Mouse (Mus musculus): ENCODE measurements around the gene Elmo1.

Elmo1 gene

DNA sequence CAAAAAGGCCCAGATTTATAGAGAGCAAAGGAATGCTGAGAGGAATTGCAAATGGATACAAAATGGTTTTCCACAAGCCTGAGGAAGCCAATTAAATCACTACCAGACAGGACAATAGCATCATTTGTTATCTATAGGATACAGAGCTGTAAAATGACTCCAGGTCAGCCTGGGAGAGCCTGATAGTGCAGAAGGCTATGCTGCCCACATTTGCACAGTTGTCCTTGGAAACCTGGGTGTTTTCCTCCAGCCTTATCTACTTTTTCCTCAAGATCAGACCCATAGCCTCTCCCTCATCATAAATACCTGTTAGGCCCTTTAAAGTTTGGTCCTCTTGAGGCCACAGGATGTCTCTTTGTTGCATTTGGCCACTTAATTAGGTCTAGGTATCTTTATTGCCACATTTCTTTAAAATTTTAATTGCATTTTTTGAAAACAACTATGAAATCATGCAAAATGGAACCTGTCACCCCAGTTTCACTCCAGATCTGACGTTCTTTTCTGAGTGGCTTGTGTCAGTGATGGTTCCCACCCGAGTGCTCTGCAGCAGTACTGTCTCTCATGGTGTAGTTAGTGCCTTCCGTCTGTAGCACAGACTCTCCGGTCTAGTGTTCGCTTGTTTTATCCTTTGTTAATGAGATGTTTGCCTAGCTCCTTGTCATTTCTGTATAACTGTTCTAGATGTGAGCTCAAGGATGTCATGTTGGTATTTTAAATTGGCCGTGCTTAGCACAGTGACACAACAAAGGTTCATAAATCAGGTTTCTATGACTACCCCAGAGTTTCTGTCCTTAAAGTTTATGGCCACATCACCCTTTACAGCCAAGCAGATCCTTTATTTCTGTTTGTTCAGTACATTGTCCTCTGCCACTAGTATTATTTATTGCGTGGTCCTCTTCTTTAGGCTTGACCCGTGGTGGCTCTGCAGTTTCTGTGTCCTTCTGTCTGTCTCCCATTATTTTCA is 167.4 kb downstream of the Elmo1 start:
- no peak for DNase-seq (ENCODE audit: low read depth, low spot score)

DNA sequence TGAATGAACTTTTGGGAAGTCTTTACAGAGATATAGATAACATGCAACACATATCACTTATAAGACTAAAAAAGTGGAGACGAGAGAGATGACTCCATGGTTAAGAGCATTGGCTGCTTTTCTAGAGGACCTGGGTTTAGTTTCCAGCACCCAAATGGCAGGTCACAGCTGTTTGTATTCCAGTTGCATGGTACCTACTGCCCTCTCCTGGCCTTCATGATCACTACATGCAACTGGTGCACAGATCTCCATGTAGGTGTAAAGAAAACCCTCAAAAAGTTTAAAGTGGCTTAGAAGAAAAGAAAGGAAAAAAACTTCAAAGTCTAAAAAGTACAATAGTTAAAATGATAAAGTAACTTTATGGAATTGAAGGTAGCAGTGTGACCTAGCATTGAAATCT is 172.8 kb downstream of the Elmo1 start:
- no peak for DNase-seq (ENCODE audit: low read depth, low spot score)

DNA sequence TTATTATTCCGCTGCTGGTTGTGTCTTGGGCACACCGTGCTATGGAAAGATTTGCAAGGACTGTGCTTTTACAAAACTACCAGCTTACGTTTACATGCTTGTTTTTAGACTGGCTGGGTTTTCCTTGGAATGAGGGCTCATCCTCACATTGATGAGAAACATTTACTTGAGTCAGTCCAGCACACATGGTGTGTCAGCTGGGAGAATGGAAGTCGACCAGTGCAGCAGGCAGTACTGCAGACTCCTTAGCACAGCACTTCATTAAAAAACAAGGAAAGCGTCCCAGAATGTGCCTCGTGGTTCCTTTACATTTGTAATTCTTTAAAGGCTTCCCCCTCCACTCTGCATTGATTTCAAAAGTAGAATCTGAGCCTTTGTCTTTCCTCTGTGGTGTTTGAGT is 179.8 kb downstream of the Elmo1 start:
- no peak for DNase-seq (ENCODE audit: low read depth, low spot score)

DNA sequence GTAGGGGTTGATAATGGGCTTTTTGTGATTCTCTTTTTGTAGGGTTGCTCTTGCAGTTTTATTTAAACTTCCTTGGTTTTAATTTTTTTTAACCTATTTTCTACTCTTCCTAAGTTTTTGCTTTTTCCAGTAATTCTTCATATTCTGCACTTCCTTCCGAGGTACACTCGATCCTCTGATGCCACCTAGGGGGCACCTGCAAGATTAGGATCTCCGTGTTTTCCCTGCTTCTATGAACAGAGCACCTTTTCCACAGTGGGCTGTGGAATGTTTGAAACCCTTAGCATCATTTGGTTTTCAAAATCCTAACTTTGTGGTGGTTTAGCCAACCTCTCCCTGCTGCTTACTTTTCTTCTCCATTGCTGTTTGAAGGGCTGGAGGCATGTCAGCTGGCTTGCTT is 181.4 kb downstream of the Elmo1 start:
- no peak for DNase-seq (ENCODE audit: low read depth, low spot score)

DNA sequence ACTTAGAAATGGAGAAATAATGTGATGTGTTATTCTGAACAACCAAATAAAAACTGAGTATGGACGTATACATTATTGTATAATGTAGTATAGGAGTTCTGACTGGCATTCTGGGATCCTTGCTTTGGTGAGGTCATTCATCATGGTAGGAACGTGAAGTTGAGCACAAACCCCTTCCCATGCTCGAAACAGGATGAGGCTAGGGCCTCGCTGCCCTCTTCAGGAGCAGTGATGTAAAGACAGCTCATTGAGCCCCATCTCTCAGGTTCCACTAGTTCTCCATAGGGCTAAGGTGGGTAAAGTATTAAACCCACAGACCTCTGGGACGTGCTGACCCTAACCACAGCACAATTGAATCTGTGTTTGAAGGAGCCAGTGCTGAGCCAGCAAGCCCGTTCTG is 182.2 kb downstream of the Elmo1 start:
- DNase-seq (ENCODE audit: low read depth, low spot score) = peak; percentile 16

DNA sequence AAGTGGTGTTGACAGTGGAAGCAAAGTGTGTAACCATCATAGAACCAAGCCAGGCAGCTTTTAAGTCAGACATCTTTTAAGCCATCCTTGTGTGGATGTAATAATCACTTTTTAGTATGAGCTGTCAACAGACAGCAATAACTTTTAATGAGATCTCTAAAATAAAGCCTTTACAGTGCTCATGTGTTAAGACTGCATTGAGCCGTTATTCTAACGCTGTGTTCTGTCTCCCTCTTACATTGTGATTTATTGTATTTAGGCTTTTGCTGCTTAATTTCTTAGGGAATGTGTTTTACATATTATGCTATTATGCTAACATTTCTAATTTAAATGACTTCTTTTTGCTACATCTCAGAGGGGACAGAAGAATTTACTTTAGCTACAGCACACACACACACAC is 189.5 kb downstream of the Elmo1 start:
- DNase-seq (ENCODE audit: low read depth, low spot score) = no peak

DNA sequence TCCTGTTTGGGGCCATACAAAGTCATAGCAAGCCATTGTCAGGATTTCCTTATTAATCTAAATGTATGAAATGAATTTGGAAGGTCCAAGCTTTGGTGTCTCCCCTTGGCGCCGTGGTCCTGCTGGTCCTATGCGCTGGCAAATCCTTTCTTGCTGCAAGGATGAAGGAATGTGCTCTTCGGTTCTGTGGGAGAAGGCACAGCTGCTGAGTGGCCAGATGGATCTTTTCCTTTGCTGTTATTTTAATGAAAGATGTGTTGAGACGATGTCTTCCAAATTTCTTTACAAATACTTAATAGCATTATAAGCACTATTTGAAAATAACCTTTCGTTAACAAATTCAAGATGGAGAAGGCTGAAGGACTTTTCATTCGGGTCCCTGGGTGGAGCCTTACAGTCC is 193.5 kb downstream of the Elmo1 start:
- no peak for DNase-seq (ENCODE audit: low read depth, low spot score)

DNA sequence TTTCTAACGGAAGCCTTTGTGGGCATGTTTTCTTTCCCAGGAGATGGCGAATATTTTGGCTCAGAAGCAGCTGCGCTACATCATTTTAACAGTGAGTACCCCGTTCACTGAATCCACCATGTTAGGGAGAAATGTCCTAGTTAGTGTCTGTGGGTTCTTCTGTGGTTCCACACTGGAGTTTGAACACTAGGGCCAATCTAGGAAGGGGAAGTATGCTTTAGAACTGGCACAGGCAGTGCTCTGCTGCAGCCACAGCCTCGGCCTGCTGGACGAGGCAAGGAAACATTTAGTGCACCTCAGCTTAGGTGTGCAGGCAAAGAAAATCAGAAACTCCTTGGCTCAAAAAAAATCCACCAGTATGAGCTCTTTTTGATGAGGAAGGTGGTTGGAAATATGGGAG is 196.3 kb downstream of the Elmo1 start:
- no peak for DNase-seq (ENCODE audit: low read depth, low spot score)

DNA sequence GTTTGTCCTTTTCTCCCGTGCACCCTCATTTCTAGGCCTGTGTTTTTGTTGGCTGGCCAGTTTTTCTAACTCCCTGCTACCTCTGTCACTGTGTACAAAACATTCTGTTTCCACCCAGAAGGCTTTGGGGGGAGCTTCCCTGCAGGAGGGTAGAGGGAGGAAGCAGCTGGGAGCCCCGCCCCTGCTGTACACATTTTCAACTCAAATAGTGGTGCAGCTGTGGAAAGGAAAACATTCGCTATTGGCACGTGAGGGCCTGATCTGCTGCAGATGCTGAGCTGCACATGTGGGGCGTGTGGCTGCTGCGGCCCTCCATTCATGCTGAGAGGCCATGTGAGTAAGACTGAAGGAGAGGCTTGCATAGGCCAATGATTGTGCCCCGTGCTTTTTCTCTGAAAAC is 198.0 kb downstream of the Elmo1 start:
- peak; percentile 30 for DNase-seq (ENCODE audit: low read depth, low spot score)

DNA sequence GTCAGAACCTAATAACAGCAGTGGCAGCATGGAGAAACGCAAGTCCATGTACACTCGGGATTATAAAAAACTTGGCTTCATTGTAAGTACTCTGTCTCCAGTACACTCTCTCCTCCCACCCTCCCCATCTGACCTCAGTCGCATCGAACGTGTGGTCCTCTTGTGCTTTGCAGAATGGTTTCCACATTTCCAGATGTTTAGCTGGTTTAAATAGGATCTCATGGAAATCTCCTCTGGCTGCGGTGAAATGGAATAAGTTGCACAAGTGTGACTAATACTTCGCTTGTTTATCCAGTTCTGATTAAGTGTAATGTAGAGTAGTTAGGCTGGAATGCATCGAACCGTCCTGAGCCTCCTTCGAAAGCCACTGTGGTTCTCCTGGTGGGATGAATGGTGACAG is 200.0 kb downstream of the Elmo1 start:
- no peak for DNase-seq (ENCODE audit: low read depth, low spot score)

DNA sequence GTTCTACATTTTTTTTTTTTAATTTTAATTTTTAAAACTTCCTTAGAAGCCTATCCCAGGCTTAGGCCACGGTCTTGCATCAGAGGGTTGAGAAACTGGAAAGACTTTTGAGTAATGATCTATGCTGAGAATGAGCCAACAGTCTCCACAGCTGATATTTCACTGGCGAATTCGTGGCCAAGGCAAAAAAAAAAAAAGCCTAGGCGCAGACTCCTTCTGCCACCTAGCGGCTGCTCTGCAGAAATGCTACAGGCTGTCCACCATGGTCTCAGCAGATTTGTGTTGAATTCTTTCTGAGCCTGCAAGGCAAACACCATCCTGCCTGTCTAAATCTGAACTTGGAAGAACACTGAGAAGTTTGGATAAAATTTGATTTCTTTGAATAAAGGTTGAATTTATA is 202.0 kb downstream of the Elmo1 start:
- peak; percentile 49 for DNase-seq (ENCODE audit: low read depth, low spot score)

DNA sequence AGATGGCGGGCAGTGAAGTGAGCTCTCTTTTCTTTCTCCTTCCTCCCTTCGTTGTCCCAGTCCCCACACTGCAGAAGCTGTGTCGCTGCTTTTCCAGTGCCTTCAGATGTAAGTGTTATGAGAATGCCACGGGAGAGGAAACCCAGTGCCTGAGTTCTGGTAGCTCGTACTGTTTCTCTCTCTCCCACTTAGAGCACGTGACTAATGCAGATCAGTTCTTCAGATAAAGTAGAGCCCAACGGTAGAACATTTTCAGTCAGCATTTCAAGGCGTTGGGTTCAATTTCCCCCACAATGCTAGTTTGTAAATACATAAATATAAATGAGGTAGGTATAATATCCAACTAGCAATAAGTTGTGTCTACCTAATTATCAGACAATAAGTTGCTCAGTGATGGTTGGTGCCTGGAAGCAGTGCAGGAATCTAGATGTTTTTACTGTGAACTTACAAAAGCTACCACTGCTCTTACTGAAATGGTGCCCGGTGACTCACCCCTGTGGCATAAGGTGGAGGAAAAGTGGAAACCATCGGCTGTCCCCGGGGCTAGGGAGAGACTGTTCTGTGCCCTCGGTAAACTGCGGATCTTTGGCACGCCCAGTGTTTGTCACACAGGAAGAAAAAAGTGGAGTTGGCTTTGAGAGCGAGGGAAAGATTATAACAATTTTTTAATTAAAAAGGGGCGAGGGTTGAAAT is 205.0 kb downstream of the Elmo1 start:
- DNase-seq (ENCODE audit: low read depth, low spot score) = no peak

DNA sequence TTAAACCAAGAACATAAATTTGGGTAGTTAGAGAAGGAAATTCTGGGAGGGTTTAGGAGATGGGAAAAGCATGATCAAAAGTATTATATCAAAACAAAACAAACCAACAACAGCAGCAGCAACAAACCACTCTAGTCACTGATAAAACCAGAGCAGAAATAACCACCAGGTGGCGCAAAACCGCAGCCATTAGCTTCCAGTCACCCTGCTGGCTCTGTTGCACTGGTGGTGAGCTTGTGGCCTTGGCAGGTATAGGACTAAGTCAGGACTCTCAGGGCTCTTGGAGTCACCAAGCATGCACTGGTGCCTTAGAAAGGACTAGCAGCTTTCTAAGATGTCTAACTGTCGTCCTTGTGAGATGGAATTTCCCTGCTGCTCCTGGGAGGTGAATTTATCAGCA is 207.4 kb downstream of the Elmo1 start:
- DNase-seq (ENCODE audit: low read depth, low spot score) = peak; percentile 54

DNA sequence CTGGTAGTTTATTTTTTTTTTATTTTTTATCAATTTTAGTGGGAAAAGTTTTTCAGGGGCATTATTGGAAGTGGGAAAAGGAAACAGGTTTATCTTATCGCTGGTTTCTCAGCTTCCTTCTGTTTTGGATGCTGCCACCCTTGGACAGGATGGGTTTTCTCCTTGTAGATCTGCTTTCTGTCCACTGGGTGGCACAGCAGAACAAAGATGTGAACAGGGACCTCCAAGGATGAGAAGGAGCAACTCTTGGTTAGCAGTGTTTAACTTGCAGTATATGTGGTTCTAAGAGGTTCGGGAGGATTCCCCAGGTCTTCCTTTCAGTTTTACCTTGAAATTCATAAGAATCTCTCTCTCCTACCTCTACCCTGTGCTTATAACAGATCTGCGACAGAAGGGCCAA is 209.0 kb downstream of the Elmo1 start:
- DNase-seq (ENCODE audit: low read depth, low spot score) = peak; percentile 30

DNA sequence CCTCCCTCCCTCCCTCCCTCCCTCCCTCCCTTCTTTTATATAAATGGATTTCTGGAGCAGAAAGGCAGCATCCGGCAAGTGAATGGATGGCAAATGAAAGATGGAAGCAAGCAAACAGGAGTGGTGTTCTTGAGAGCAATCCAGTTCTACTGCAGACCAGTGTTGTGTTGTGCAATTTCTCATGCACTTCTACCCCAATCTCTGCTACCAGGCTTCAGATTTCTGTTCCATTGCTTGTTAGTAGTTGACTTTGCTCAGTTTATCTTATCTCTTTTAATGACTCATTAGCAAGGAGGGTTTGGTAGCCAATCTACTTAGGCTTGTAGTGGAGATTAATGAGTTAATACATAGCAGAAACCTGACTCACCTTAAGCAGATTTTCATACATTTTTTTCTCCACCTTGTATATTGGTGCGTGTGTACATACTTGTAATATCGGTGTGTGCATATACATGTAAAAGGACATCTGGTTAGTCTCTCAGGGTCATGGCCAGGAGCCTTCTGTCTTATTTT is 209.7 kb downstream of the Elmo1 start:
- no peak for DNase-seq (ENCODE audit: low read depth, low spot score)

DNA sequence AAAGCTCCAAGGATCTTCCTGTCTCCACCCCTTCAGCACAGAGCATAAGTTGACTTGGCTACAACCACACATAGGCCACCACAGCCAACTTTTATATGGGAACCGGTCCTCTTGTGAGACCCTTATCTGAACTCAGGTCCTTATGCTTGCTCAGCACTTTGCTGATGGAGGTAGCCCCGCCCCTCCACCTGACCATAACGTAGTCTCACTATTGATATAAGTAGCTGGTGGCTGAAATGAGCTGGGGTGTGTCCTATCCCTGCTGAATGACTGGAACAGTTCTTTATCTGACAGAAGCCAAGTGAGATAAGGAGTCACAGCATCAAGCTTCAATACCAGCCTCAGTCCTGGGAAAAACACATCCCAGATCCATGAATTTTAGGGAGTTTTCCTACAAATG is 210.2 kb downstream of the Elmo1 start:
- no peak for DNase-seq (ENCODE audit: low read depth, low spot score)

DNA sequence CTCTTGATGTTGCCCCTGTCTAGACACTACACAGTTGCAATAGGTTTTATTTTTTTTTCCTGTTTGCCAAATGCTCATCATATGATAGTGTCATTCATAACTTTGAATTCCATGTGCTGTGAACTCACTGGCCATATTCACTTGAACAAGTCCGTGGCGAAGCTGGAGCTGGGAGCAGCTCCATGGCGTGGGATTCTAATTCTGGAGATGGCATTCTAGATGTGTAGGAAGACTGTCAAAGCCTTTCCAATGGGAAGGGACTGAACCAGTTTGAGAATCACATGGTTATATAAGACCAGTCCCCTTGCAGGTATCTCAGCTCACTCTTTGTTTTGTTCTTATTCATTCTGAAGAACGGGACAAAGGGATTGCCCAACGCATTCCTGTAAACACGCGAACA is 211.4 kb downstream of the Elmo1 start:
- DNase-seq (ENCODE audit: low read depth, low spot score) = no peak

DNA sequence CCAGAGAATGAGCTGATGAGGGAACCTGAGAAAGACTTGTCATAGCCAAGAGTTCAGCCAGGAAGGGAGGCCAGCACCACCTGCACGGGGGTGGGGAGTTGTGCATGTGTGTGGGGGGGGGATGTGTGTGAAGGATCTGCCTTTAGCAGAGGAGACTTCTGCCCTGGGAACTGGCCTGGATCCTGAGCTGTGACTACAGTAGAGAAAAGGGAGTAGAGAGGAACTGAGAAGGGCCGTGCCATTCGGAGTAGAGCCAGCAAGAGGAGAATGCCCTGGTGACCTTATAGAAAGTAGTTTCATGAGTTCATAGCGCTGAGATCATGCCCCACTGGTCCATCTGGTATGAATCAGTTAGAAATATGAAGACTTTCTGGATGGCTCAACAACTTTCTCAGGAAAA is 215.2 kb downstream of the Elmo1 start:
- DNase-seq (ENCODE audit: low read depth, low spot score) = no peak

DNA sequence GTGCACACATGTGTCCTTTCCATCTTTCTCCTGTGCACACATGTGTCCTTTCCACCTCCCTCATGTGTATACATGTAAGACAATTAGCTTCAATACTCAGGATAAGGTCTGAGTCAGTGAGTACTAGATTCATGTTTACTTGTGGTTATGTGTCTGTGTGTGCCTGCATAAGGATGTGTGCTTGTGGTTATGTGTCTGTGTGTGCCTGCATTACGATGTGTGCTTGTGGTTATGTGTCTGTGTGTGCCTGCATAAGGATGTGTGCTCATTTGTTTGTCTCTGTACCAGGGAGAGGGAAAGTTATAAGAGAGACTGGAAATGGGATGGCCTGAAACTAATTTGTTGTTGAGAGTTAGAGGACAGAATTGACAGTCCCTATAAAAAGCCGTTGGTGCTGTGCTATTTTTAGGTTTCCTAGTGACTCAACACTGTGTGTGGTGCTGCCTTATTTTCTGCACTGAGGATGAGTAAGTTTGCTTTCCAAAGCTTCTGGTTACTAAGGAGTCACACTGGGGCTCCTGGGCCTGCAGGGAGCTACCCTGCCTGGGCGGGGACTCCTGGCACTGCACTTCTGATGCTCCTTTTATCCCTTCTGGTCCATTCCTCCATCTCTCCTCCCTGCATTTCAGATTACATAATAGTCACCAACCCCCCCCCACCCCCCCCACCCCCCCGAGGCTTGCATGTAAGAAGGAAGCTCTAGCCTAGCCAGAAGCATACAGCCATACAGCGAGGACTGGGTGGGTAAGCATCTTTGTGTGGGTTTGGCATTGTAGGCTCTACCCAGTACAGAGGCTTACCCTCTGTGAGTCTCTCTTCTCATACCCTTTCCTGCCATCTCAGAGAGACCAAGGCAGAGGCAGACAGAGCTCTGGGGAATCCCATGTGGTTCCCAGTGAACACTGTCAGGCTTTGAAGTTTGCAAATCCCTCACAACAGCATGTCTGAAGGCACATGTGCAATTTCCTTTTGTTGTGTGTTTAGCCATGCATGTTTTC is 216.1 kb downstream of the Elmo1 start:
- DNase-seq (ENCODE audit: low read depth, low spot score) = no peak

DNA sequence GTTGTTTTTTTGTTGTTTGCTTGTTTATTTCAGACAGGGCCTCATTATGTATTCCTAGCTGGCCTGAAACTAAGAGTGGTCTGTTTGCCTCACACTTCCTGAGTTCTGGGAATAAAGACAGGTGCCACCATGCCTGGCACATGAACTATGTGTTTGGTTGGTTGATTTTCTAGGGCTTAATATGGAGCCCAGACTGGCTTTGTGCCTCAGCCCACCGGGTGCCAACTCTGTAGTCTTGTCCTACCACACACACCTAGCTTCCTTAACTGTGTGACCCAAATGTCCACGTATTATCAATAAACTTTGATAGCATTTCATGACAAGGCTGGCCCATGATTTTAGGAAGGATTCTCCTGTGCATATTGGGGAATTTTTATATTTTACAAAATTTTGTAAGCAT is 217.0 kb downstream of the Elmo1 start:
- no peak for DNase-seq (ENCODE audit: low read depth, low spot score)

DNA sequence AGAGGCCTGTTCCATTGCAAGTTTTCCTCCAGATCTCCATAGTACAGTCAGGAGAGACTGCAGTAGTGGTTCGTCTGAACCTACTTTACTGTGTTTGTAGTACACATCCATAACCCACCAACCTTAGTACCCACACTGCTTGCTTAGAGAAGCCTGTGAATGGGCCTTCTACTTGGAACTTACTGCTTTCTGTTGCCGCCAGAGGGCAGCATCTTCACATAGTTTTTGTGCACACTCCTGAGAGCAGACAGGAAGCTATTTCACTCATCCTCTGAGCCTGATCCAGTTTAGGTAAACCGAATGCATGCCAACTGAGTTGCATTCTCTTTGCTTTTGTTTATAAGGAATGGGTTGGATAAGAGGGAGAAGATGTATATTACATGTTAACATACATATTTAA is 221.2 kb downstream of the Elmo1 start:
- DNase-seq (ENCODE audit: low read depth, low spot score) = peak; percentile 73

DNA sequence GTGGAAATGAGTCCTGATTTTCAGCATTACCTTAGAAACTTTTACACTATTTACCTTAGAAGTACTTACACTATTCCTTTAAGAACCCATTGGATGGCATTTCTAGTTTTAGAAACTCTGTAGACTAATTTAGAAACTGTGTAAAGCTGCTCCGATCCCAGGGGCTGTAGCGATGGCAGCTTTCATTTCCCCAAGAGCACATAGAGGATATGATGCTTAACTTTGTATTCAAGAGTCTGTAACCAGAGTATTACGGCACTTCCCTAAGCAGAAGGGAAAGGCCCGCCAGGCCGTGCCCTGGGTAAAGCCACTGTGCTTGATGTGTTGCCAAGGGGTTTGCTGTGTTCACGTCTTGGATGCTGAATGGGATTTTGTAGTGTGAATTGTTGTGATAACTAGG is 222.9 kb downstream of the Elmo1 start:
- DNase-seq (ENCODE audit: low read depth, low spot score) = no peak

Measured in embryo, embryonic 11.5 days (tissue).